Mouse (Mus musculus): ENCODE measurements at regions not wholly inside any gene's neighbourhood (a gene's known extent, or its start where the extent isn't known, plus 50 kb on each side); places are given as distances from the start of the nearest gene placed in this dataset.

GRCm38 (mm10) chr4:124256515-124256914, 338.7 kb upstream of the 4930535I16Rik start:
- no peaks in the 10 kb centered on the region for H3K79me3 ChIP-seq (ENCODE audit: low read depth)
- no peak overlapping the region for H3ac ChIP-seq (ENCODE audit: control insufficient read depth, insufficient read length, low read depth)
- H3K27me3 ChIP-seq (ENCODE audit: control insufficient read depth, insufficient read depth, insufficient read length): no peaks in the 10 kb centered on the region
- H3K36me3 ChIP-seq (ENCODE audit: control insufficient read depth, insufficient read depth): no peaks in the 10 kb centered on the region
- TF ChIP-seq MYOG (IDR thresholded peaks at IDR 0.05; ENCODE audit: control insufficient read depth, extremely low read depth, insufficient read length): no peak
- no peak for TF ChIP-seq USF1 (IDR thresholded peaks at IDR 0.05; ENCODE audit: low read depth)
- TF ChIP-seq MYOD1 (IDR thresholded peaks at IDR 0.05; ENCODE audit: control insufficient read depth, insufficient read length, low read depth): no peak
- TF ChIP-seq CEBPB (IDR thresholded peaks at IDR 0.05; ENCODE audit: low read depth): no peak
- no peak for TF ChIP-seq FOSL1 (IDR thresholded peaks at IDR 0.05; ENCODE audit: insufficient read depth, low read length, poor library complexity, severe bottlenecking)
- TF ChIP-seq MAX (IDR thresholded peaks at IDR 0.05): no peak
- no peak for TF ChIP-seq CTCF (IDR thresholded peaks at IDR 0.05; ENCODE audit: control insufficient read depth, insufficient read depth, insufficient read length)
- no peak overlapping the region for H3K4me3 ChIP-seq (ENCODE audit: insufficient read depth, poor library complexity, severe bottlenecking)
- H3K79me2 ChIP-seq (ENCODE audit: control insufficient read depth, insufficient read depth): no peaks in the 10 kb centered on the region

GRCm38 (mm10) chr4:124255183-124255543, 337.3 kb upstream of the 4930535I16Rik start:
- no peaks in the 10 kb centered on the region for H3K79me2 ChIP-seq (ENCODE audit: control insufficient read depth, insufficient read depth)
- H3K36me3 ChIP-seq (ENCODE audit: control insufficient read depth, insufficient read depth): no peaks in the 10 kb centered on the region
- no peak overlapping the region for H3ac ChIP-seq (ENCODE audit: control insufficient read depth, insufficient read length, low read depth)
- no peaks in the 10 kb centered on the region for H3K27me3 ChIP-seq (ENCODE audit: control insufficient read depth, insufficient read depth, insufficient read length)
- TF ChIP-seq USF1 (IDR thresholded peaks at IDR 0.05; ENCODE audit: low read depth) (no peak), CTCF (IDR thresholded peaks at IDR 0.05; ENCODE audit: control insufficient read depth, insufficient read depth, insufficient read length) (no peak), MAX (IDR thresholded peaks at IDR 0.05) (no peak), MYOG (IDR thresholded peaks at IDR 0.05; ENCODE audit: control insufficient read depth, extremely low read depth, insufficient read length) (no peak)
- no peaks in the 10 kb centered on the region for H3K79me3 ChIP-seq (ENCODE audit: low read depth)
- H3K4me3 ChIP-seq (ENCODE audit: insufficient read depth, poor library complexity, severe bottlenecking): no peak overlapping the region

- Histone ChIP-seq H3K4me3 (ENCODE audit: insufficient read depth, poor library complexity, severe bottlenecking) (no peak overlapping the region), H3K79me2 (ENCODE audit: control insufficient read depth, insufficient read depth) (no peaks in the 10 kb centered on the region), H3ac (ENCODE audit: control insufficient read depth, insufficient read length, low read depth) (no peak overlapping the region), H3K36me3 (ENCODE audit: control insufficient read depth, insufficient read depth) (no peaks in the 10 kb centered on the region), H3K79me3 (ENCODE audit: low read depth) (no peaks in the 10 kb centered on the region), H3K27me3 (ENCODE audit: control insufficient read depth, insufficient read depth, insufficient read length) (no peaks in the 10 kb centered on the region)
- no peak for TF ChIP-seq CTCF (IDR thresholded peaks at IDR 0.05; ENCODE audit: control insufficient read depth, insufficient read depth, insufficient read length)
These were observed 336.8 kb upstream of the 4930535I16Rik start for GRCm38 (mm10) chr4:124254446-124255182.

- Histone ChIP-seq H3K36me3 (ENCODE audit: control insufficient read depth, insufficient read depth) (no peaks in the 10 kb centered on the region), H3ac (ENCODE audit: control insufficient read depth, insufficient read length, low read depth) (no peak overlapping the region), H3K4me3 (ENCODE audit: insufficient read depth, poor library complexity, severe bottlenecking) (no peak overlapping the region), H3K27me3 (ENCODE audit: control insufficient read depth, insufficient read depth, insufficient read length) (peaks cover 8% of the 10 kb centered on the region), H3K79me3 (ENCODE audit: low read depth) (no peaks in the 10 kb centered on the region), H3K79me2 (ENCODE audit: control insufficient read depth, insufficient read depth) (no peaks in the 10 kb centered on the region)
- TF ChIP-seq MYOD1 (IDR thresholded peaks at IDR 0.05; ENCODE audit: control insufficient read depth, insufficient read length, low read depth) (no peak), MAX (IDR thresholded peaks at IDR 0.05) (no peak), CTCF (IDR thresholded peaks at IDR 0.05; ENCODE audit: control insufficient read depth, insufficient read depth, insufficient read length) (no peak), MYOG (IDR thresholded peaks at IDR 0.05; ENCODE audit: control insufficient read depth, extremely low read depth, insufficient read length) (no peak), FOSL1 (IDR thresholded peaks at IDR 0.05; ENCODE audit: insufficient read depth, low read length, poor library complexity, severe bottlenecking) (no peak), USF1 (IDR thresholded peaks at IDR 0.05; ENCODE audit: low read depth) (no peak), CEBPB (IDR thresholded peaks at IDR 0.05; ENCODE audit: low read depth) (no peak)
These were observed 323.8 kb upstream of the 4930535I16Rik start for GRCm38 (mm10) chr4:124241600-124241999.

GRCm38 (mm10) chr4:124236476-124236875, 318.7 kb upstream of the 4930535I16Rik start:
- Histone ChIP-seq H3K79me3 (ENCODE audit: low read depth) (no peaks in the 10 kb centered on the region), H3K79me2 (ENCODE audit: control insufficient read depth, insufficient read depth) (no peaks in the 10 kb centered on the region), H3K36me3 (ENCODE audit: control insufficient read depth, insufficient read depth) (no peaks in the 10 kb centered on the region), H3K27me3 (ENCODE audit: control insufficient read depth, insufficient read depth, insufficient read length) (peaks cover 5% of the 10 kb centered on the region), H3ac (ENCODE audit: control insufficient read depth, insufficient read length, low read depth) (no peak overlapping the region), H3K4me3 (ENCODE audit: insufficient read depth, poor library complexity, severe bottlenecking) (no peak overlapping the region)
- TF ChIP-seq FOSL1 (IDR thresholded peaks at IDR 0.05; ENCODE audit: insufficient read depth, low read length, poor library complexity, severe bottlenecking) (no peak), MYOD1 (IDR thresholded peaks at IDR 0.05; ENCODE audit: control insufficient read depth, insufficient read length, low read depth) (no peak), CTCF (IDR thresholded peaks at IDR 0.05; ENCODE audit: control insufficient read depth, insufficient read depth, insufficient read length) (no peak)

GRCm38 (mm10) chr4:124228537-124228936, 310.7 kb upstream of the 4930535I16Rik start:
- Histone ChIP-seq H3K27me3 (ENCODE audit: control insufficient read depth, insufficient read depth, insufficient read length) (no peaks in the 10 kb centered on the region), H3K36me3 (ENCODE audit: control insufficient read depth, insufficient read depth) (no peaks in the 10 kb centered on the region), H3K79me2 (ENCODE audit: control insufficient read depth, insufficient read depth) (no peaks in the 10 kb centered on the region), H3ac (ENCODE audit: control insufficient read depth, insufficient read length, low read depth) (no peak overlapping the region), H3K4me3 (ENCODE audit: insufficient read depth, poor library complexity, severe bottlenecking) (no peak overlapping the region), H3K79me3 (ENCODE audit: low read depth) (no peaks in the 10 kb centered on the region)
- TF ChIP-seq MYOG (IDR thresholded peaks at IDR 0.05; ENCODE audit: control insufficient read depth, extremely low read depth, insufficient read length) (no peak), MYOD1 (IDR thresholded peaks at IDR 0.05; ENCODE audit: control insufficient read depth, insufficient read length, low read depth) (no peak), FOSL1 (IDR thresholded peaks at IDR 0.05; ENCODE audit: insufficient read depth, low read length, poor library complexity, severe bottlenecking) (no peak), MAX (IDR thresholded peaks at IDR 0.05) (no peak), CEBPB (IDR thresholded peaks at IDR 0.05; ENCODE audit: low read depth) (no peak), USF1 (IDR thresholded peaks at IDR 0.05; ENCODE audit: low read depth) (no peak), CTCF (IDR thresholded peaks at IDR 0.05; ENCODE audit: control insufficient read depth, insufficient read depth, insufficient read length) (no peak)

Measured in C2C12 (cell line).